Mouse (Mus musculus) c-Kit-positive CD71-positive TER-119-negative erythroid progenitor cells, embryonic 14.5 days (primary cell): ENCODE data around the gene Ipmk.
"Not testable (repeated sequence)": the region's sequence is repeated elsewhere in the genome, so short reads cannot be mapped to it uniquely, and the experiment has no call there.

Experiments used
- DNase-seq: peaks from one replicate; pipeline ENCODE4 v3.0.0-alpha.2; 2013; ENCODE audit warnings: low read depth

The Ipmk gene

DNA sequence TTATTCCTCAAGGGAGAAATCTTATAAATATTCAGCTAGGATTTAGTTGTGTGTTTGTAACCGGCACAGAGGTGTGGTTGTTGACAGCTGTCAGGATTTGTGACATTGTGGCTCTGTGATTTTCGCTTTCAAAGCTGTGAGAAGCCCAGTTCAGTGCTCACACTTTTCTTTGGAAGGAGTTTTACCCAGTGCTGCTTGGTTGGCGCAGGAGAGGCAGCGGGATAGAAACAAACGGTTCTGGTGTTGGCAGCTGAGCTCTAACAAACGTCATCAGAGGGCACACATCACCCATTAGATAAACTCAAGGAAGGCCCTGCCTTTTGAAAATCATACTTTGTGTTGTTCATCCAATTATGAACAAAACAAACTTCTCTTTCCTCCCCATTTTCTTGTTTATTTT lies 79.2 kb downstream of the Ipmk start:
- no peak for DNase-seq

DNA sequence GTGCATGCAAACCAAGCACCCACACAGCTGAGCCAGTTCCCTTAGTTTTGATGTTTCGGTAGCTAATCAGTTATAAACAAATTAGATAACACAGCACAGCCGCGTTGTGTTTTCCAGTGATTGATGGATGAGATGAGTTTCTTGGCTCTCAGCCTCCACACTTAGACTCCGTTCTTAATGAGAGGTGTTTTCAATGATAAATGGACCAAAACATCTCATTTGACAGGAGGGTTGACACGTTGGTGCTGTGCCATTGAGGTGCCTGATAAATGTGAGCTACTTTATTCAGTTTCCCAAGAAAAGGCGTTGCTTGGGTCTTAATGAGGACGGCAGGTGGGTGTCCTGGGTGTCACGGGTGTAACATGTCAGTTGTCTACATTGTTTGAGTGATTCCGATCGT lies 79.8 kb downstream of the Ipmk start:
- DNase-seq: no peak

GRCm38 (mm10) chr10:71428246-71428864 lies 80.8 kb downstream of the Ipmk start:
- DNase-seq: no peak

DNA sequence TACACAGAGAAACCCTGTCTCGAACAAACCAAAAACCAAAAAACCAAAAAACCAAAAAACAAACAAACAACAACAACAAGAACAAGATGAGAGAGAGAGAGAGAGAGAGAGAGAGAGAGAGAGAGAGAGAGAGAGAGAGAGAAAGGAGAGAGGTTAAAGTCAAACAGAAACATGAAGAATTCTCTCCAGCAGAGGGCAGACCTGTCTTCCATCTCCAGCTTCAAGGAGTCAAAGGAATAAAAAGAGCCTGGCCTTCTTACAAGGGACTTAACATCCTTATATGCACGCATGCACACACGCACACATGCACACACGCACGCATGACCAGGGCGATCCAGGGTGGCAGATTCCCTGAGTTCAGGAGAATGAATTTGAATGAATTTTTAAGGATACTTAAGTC lies 83.1 kb downstream of the Ipmk start:
- DNase-seq: no peak

- DNase-seq: no peak
Observed at GRCm38 (mm10) chr10:71443086-71443485, 95.5 kb downstream of the Ipmk start.

- no peak for DNase-seq
Observed at GRCm38 (mm10) chr10:71447661-71448060, 100.1 kb downstream of the Ipmk start.

DNA sequence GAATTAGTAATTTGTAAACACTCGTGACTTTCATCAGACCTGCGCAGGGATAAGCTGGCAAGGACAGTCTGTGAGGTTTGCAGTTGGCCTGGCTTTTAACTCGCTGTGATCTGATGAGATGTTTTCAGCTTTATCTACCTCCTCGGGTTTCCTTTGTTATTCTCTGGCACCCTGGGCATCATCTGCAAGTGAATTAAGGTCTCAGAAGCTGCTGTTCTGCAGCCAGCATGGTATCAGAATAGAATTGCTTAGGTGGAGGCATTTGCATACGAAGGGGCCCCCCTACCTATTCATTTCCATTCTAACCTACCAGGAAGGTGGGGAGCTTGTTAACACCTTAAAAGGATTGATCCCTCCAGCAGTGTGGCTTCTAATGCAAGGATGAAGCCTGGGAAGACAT lies 100.7 kb downstream of the Ipmk start:
- DNase-seq: no peak

- no peak for DNase-seq
Observed at GRCm38 (mm10) chr10:71455355-71455754, 107.8 kb downstream of the Ipmk start.

DNA sequence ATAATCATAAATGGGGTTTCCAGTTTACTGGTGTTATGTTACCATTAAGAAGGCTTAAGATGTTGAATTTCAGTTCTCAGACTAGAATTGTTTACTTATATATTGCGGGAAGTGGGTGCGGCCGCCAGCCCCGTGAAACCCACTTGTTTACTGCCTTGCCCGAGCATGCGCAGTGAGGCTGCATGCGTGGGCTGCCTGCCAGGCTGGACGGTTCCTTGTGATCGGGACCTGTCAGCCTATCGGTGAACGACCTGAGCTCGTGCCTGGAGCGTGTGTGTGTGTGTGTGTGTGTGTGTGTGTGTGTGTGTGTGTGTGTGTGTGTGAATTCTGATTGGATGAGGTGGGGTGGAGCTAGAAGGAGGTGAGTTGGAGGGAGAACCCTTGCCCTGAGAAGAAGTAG lies 114.8 kb downstream of the Ipmk start:
- not testable (repeated sequence) for DNase-seq

- no peak for DNase-seq
Observed at GRCm38 (mm10) chr10:71464417-71464816, 116.9 kb downstream of the Ipmk start.

GRCm38 (mm10) chr10:71468315-71468714 lies 120.8 kb downstream of the Ipmk start:
- no peak for DNase-seq

DNA sequence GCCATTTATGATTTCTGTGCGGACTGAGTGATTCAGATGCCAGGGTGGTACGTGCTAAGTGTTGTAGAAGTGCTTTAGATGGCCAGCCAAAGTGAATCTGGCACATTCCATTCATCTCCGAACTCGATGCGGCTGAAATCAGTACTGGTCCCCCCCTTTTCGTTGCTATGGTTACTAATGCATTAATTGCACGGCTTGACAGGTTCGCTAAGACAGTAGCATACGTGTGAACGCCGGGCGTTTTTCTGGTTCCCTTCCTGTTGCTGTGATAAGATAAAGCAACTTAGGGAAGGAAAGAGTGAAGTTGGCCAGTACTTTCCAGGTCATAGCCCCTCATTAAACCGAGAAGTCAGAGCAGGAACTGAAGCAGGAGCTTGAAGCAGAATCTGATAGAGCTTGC lies 122.2 kb downstream of the Ipmk start:
- no peak for DNase-seq

- DNase-seq: no peak
Observed at GRCm38 (mm10) chr10:71472033-71472432, 124.5 kb downstream of the Ipmk start.

GRCm38 (mm10) chr10:71473590-71473989 lies 126.0 kb downstream of the Ipmk start:
- no peak for DNase-seq

DNA sequence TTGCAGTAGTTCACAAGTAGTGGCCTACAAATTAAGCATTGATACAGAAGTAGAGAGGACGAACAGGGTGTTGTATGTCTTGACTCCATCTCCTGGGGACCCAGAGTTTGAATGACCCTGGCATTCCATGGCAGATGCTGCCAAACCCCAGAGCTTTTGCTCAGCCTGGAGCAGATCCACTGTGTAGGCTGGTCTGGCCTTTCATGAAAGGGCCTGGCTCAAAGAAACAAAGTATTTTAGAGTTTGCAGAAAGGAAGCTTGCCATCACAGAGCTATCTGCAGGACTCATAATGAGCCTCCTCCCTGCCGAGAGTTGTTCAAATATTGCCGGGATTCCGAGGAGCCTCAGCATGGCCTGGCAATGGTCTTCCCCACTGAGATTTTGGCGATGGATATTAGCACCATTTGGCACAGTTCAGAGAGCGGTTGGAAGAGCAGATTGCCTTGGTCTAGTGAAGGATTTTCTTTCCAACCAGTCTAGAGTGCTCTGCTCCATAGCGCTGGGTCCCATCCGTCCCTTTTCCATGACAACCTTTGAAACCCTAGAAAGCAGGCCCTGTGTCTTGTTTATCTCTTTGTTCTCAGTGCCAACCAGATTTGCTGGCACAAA lies 129.0 kb downstream of the Ipmk start:
- no peak for DNase-seq

- no peak for DNase-seq
Observed at GRCm38 (mm10) chr10:71477147-71477546, 129.6 kb downstream of the Ipmk start.

- peak; percentile 2 for DNase-seq
Observed at GRCm38 (mm10) chr10:71479700-71480325, 132.2 kb downstream of the Ipmk start.
